Mouse (Mus musculus) 3T3-L1 (cell line): Measurements from ENCODE around the gene Nxph3.
"Not testable (repeated sequence)": the region's sequence is repeated elsewhere in the genome, so short reads cannot be mapped to it uniquely, and the experiment has no call there.

Experiments
- DNase-seq: peaks from one replicate; pipeline ENCODE4 v3.0.0-alpha.2; 2015; ENCODE audit warnings: low read depth, low spot score

The Nxph3 gene

GRCm38 (mm10) chr11:95519299-95519698 lies 4.9 kb upstream of the Nxph3 start:
- no peak for DNase-seq

- DNase-seq = no peak
Observed at GRCm38 (mm10) chr11:95517162-95517561, 2.8 kb upstream of the Nxph3 start.

- no peak for DNase-seq
Observed at GRCm38 (mm10) chr11:95516491-95516911, 2.1 kb upstream of the Nxph3 start.

GRCm38 (mm10) chr11:95515376-95516323 lies 1.3 kb upstream of the Nxph3 start:
- no peak for DNase-seq

- no peak for DNase-seq
Observed at GRCm38 (mm10) chr11:95513461-95514297, 691 bp downstream of the Nxph3 start.

GRCm38 (mm10) chr11:95512383-95512782 lies 2.0 kb downstream of the Nxph3 start:
- DNase-seq = no peak

GRCm38 (mm10) chr11:95511919-95512318 lies 2.5 kb downstream of the Nxph3 start:
- DNase-seq = no peak

GRCm38 (mm10) chr11:95510631-95511030 lies 3.7 kb downstream of the Nxph3 start:
- DNase-seq = no peak

- peak; percentile 35 for DNase-seq
Observed at GRCm38 (mm10) chr11:95509126-95509717, 5.1 kb downstream of the Nxph3 start.

- no peak for DNase-seq
Observed at GRCm38 (mm10) chr11:95508211-95508926, 6.0 kb downstream of the Nxph3 start.

- no peak for DNase-seq
Observed at GRCm38 (mm10) chr11:95507785-95508184, 6.6 kb downstream of the Nxph3 start.

- DNase-seq = peak; percentile 81
Observed at GRCm38 (mm10) chr11:95507041-95507716, 7.2 kb downstream of the Nxph3 start.

GRCm38 (mm10) chr11:95504271-95504731 lies 10.1 kb downstream of the Nxph3 start:
- no peak for DNase-seq

- DNase-seq = no peak
Observed at GRCm38 (mm10) chr11:95503581-95504180, 10.7 kb downstream of the Nxph3 start.

GRCm38 (mm10) chr11:95501826-95502225 lies 12.5 kb downstream of the Nxph3 start:
- not testable (repeated sequence) for DNase-seq

GRCm38 (mm10) chr11:95500836-95501235 lies 13.5 kb downstream of the Nxph3 start:
- DNase-seq = no peak

GRCm38 (mm10) chr11:95500412-95500811 lies 14.0 kb downstream of the Nxph3 start:
- DNase-seq = no peak

GRCm38 (mm10) chr11:95497921-95498320 lies 16.4 kb downstream of the Nxph3 start:
- DNase-seq = no peak

- DNase-seq = no peak
Observed at GRCm38 (mm10) chr11:95495883-95496282, 18.5 kb downstream of the Nxph3 start.

- no peak for DNase-seq
Observed at GRCm38 (mm10) chr11:95494374-95494773, 20.0 kb downstream of the Nxph3 start.
